Mouse (Mus musculus): Measurements from ENCODE around the gene Olfr681.
"Not testable (repeated sequence)": the region's sequence is repeated elsewhere in the genome, so short reads cannot be mapped to it uniquely, and the experiment has no call there.

- not testable (repeated sequence) for TF ChIP-seq CTCF, POLR2A (IDR thresholded peaks at IDR 0.05; ENCODE audit: extremely low read depth, insufficient read depth, low read length)
Measured at GRCm38 (mm10) chr7:105092717-105093116, 23.9 kb upstream of the Olfr681 start, which contains the start of gene Olfr680-ps1.
